ENCODE assay signal across 10 mouse cellular contexts in the genomic region with DNA sequence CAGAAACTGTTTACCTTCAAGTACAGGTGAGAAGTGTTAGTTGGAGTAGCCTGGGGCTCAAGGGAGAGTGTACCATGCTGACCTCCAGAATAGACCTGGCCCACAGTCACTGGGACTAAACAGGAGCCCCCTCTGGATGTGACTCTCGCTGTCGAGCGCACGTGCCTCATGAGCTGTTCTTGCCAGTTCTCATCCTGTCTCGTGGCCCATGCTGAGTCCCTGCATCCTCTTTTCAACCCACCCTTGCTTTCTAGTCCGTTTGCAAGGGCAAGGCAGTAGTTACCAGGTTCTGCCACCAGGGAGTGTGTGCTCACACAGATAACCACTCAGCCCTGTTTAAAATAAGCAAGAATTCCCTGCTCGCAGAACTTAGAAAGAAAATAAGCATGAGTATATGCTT. TPM values are rescaled to one million over a fixed set of nuclear protein-coding genes. Genes with fewer than 3 reads are reported as not detected.
DNase-seq lines count a peak whose midpoint lies in the region; ATAC-seq and TF ChIP-seq lines count a peak whose summit lies in the region.
"Had no signal": no experiment of that assay in that cellular context is flagged by ENCODE, and none has a peak within 500 bp of the region (broad histone marks: within the 10 kb centered on the region; RNA-seq: fewer than 3 reads in every experiment).

No protein-coding gene starts in this region.

- TF ChIP-seq EP300 in MEL (IDR thresholded peaks at IDR 0.05; ENCODE audit: low read depth in 1 of 2, low read length in 2 of 2) = no peak
- no peak for TF ChIP-seq EP300 in liver, postnatal 0 days (IDR thresholded peaks at IDR 0.05; ENCODE audit: low read depth)

- WGBS in heart, embryonic 10.5 days = 30% methylated on average over 7 of the region's 7 CpGs
- 46% methylated on average over 7 of the region's 7 CpGs for WGBS in forebrain, embryonic 10.5 days
- 40% methylated on average over 7 of the region's 7 CpGs for WGBS in kidney, embryonic 15.5 days
- 23% methylated on average over 7 of the region's 7 CpGs for WGBS in liver, postnatal 0 days (ENCODE audit: insufficient replicate concordance)
- 42% methylated on average over 7 of the region's 7 CpGs for WGBS in neural tube, embryonic 15.5 days

- no peak overlapping the region for H3K4me3 ChIP-seq in heart, embryonic 10.5 days
- no peak overlapping the region for H3K4me3 ChIP-seq in MEL (ENCODE audit: control insufficient read depth in 1 of 2, insufficient read depth in 1 of 2, low read depth in 2 of 2, low read length in 2 of 2)
- no peak overlapping the region for H3K4me3 ChIP-seq in forebrain, embryonic 10.5 days
- H3K4me3 ChIP-seq in kidney, embryonic 15.5 days (replicated peaks) = no peak overlapping the region
- H3K4me3 ChIP-seq in liver, postnatal 0 days (ENCODE audit: low read depth, low read length) = no peak overlapping the region
- H3K4me3 ChIP-seq in neural tube, embryonic 15.5 days (replicated peaks) = no peak overlapping the region

- H3K36me3 ChIP-seq in heart, embryonic 10.5 days = no peaks in the 10 kb centered on the region
- no peaks in the 10 kb centered on the region for H3K36me3 ChIP-seq in MEL (ENCODE audit: control insufficient read depth in 1 of 2, insufficient read depth in 2 of 2, low read length in 2 of 2)
- no peaks in the 10 kb centered on the region for H3K36me3 ChIP-seq in forebrain, embryonic 10.5 days (replicated peaks)
- H3K36me3 ChIP-seq in kidney, embryonic 15.5 days = no peaks in the 10 kb centered on the region
- no peaks in the 10 kb centered on the region for H3K36me3 ChIP-seq in liver, postnatal 0 days (replicated peaks; ENCODE audit: insufficient read depth, low read length)
- H3K36me3 ChIP-seq in neural tube, embryonic 15.5 days = no peaks in the 10 kb centered on the region

- TF ChIP-seq RAD21 in MEL (IDR thresholded peaks at IDR 0.05; ENCODE audit: low read depth, low read length) = peak; percentile 90

- no peak for TF ChIP-seq POLR2A in MEL (IDR thresholded peaks at IDR 0.05; ENCODE audit: control insufficient read depth in 1 of 2, insufficient read depth in 1 of 2, low read depth in 1 of 2, low read length in 2 of 2, poor library complexity in 1 of 2)

- H3K9me3 ChIP-seq in heart, embryonic 10.5 days = no peaks in the 10 kb centered on the region
- H3K9me3 ChIP-seq in MEL (replicated peaks; ENCODE audit: insufficient read depth, low read length) = no peaks in the 10 kb centered on the region
- H3K9me3 ChIP-seq in forebrain, embryonic 10.5 days = no peaks in the 10 kb centered on the region
- no peaks in the 10 kb centered on the region for H3K9me3 ChIP-seq in kidney, embryonic 15.5 days (replicated peaks)
- H3K9me3 ChIP-seq in liver, postnatal 0 days (ENCODE audit: low read length) = no peaks in the 10 kb centered on the region
- H3K9me3 ChIP-seq in neural tube, embryonic 15.5 days (replicated peaks) = no peaks in the 10 kb centered on the region

- 0 out of 2 replicates have a peak, but pooled peaks cover 3% of the 10 kb centered on the region for H3K4me1 ChIP-seq in heart, embryonic 10.5 days
- H3K4me1 ChIP-seq in MEL (ENCODE audit: control insufficient read depth in 1 of 2, insufficient read depth in 2 of 2, low read length in 2 of 2) = no peaks in the 10 kb centered on the region
- H3K4me1 ChIP-seq in forebrain, embryonic 10.5 days = peaks cover 5% of the 10 kb centered on the region
- H3K4me1 ChIP-seq in kidney, embryonic 15.5 days = peaks cover 4% of the 10 kb centered on the region; the same call in 1 of the 2 replicates
- no peaks in the 10 kb centered on the region for H3K4me1 ChIP-seq in liver, postnatal 0 days (ENCODE audit: insufficient read depth)
- peaks cover 2% of the 10 kb centered on the region; the same call in 1 of the 2 replicates for H3K4me1 ChIP-seq in neural tube, embryonic 15.5 days

- intact Hi-C loops in heart, postnatal 25 days (cut with DNase I) = loop anchor here (1.0 to 2.0 kb wide), 2 partner anchors 148 to 346 kb away; no protein-coding TSS in a partner anchor

- no peak overlapping the region for H3K9ac ChIP-seq in MEL (ENCODE audit: control insufficient read depth, low read depth, low read length, poor library complexity, severe bottlenecking)
- H3K9ac ChIP-seq in kidney, embryonic 15.5 days = no peak overlapping the region
- no peak overlapping the region for H3K9ac ChIP-seq in liver, postnatal 0 days (replicated peaks)
- H3K9ac ChIP-seq in neural tube, embryonic 15.5 days (replicated peaks) = no peak overlapping the region

- peaks cover 33% of the 10 kb centered on the region for H3K27me3 ChIP-seq in heart, embryonic 10.5 days (ENCODE audit: insufficient read depth, poor library complexity, severe bottlenecking)
- peaks cover 13 to 17% of the 10 kb centered on the region in 2 experiments for H3K27me3 ChIP-seq in MEL (ENCODE audit: control insufficient read depth in 1 of 2, insufficient read depth in 2 of 2, low read length in 2 of 2)
- peaks cover 20% of the 10 kb centered on the region for H3K27me3 ChIP-seq in forebrain, embryonic 10.5 days (ENCODE audit: poor library complexity, severe bottlenecking)
- H3K27me3 ChIP-seq in kidney, embryonic 15.5 days = peaks cover 10% of the 10 kb centered on the region
- H3K27me3 ChIP-seq in liver, postnatal 0 days (ENCODE audit: insufficient read depth, low read length) = peaks cover 5% of the 10 kb centered on the region; the same call in 1 of the 2 replicates
- H3K27me3 ChIP-seq in neural tube, embryonic 15.5 days (replicated peaks) = peaks cover 2% of the 10 kb centered on the region; the same call in 1 of the 2 replicates

- H3K27ac ChIP-seq in heart, embryonic 10.5 days = no peak overlapping the region
- no peak overlapping the region for H3K27ac ChIP-seq in MEL (ENCODE audit: control insufficient read depth, low read depth, low read length)
- H3K27ac ChIP-seq in forebrain, embryonic 10.5 days = no peak overlapping the region
- H3K27ac ChIP-seq in kidney, embryonic 15.5 days = no peak overlapping the region
- H3K27ac ChIP-seq in liver, postnatal 0 days (ENCODE audit: low read depth) = no peak overlapping the region
- H3K27ac ChIP-seq in neural tube, embryonic 15.5 days (replicated peaks) = no peak overlapping the region

- peak; percentile 67 to 91 (median 75) for TF ChIP-seq CTCF in MEL (IDR thresholded peaks at IDR 0.05 in 2 of 3, conservative IDR thresholded peaks at IDR 0.05 in 1 of 3; ENCODE audit: control insufficient read depth in 1 of 3, insufficient read depth in 1 of 3, low read depth in 2 of 3, low read length in 3 of 3, poor library complexity in 1 of 3, severe bottlenecking in 1 of 3)
- TF ChIP-seq CTCF in liver, postnatal 0 days (IDR thresholded peaks at IDR 0.05; ENCODE audit: low read depth) = peak; percentile 73

- DNase-seq in heart, embryonic 10.5 days (ENCODE audit: low spot score) = peak; percentile 74
- no peak for DNase-seq in heart, postnatal 25 days (ENCODE audit: low spot score)
- DNase-seq in MEL (ENCODE audit: low read depth, low spot score) = peak; percentile 82
- peak; percentile 23 for DNase-seq in forebrain, embryonic 10.5 days (ENCODE audit: extremely low spot score, low spot score)
- peak; percentile 60 for DNase-seq in liver, postnatal 0 days
- peak; percentile 72 to 73 for DNase-seq in thymus, postnatal 36 days

- no peak overlapping the region for H3K4me2 ChIP-seq in kidney, embryonic 15.5 days
- H3K4me2 ChIP-seq in liver, postnatal 0 days (ENCODE audit: low read depth, low read length) = no peak overlapping the region
- no peak overlapping the region for H3K4me2 ChIP-seq in neural tube, embryonic 15.5 days

- no peaks in the 10 kb centered on the region for H3K79me2 ChIP-seq in MEL (ENCODE audit: control insufficient read depth, insufficient read depth, low read length, poor library complexity)

- ATAC-seq in kidney, embryonic 15.5 days (replicated peaks; ENCODE audit: low FRiP score) = peak; percentile 59
- no peak for ATAC-seq in liver, postnatal 0 days
- ATAC-seq in neural tube, embryonic 15.5 days (ENCODE audit: low FRiP score) = peak; percentile 64; the same call in 1 of the 2 replicates

TF ChIP-seq in MEL, 35 proteins besides CTCF, POLR2A, EP300 and RAD21:
- TF ChIP-seq SMC3 (IDR thresholded peaks at IDR 0.05; ENCODE audit: low read depth, low read length) (peak; percentile 98), KAT2A (conservative IDR thresholded peaks at IDR 0.05; ENCODE audit: low read depth, low read length) (no peak), HCFC1 (IDR thresholded peaks at IDR 0.05; ENCODE audit: low read depth, low read length) (no peak), MAX (IDR thresholded peaks at IDR 0.05; ENCODE audit: low read length) (0 out of 2 replicates have a peak, but pooled peaks have one; percentile 30), GATA1 (IDR thresholded peaks at IDR 0.05; ENCODE audit: low read depth, low read length) (peak; percentile 24; the same call in 1 of the 2 replicates), ZC3H11A (IDR thresholded peaks at IDR 0.05; ENCODE audit: low read depth, low read length) (peak; percentile 79)

RNA-seq across cellular contexts. Expression of a gene that starts 6.9 kb away (rescaled TPM):
- polyA plus RNA-seq in heart, embryonic 10.5 days (2016; fragmentation: Nextera tagmentation; extraction: Ambion mirVana) = not detected in 2 replicates
- total RNA-seq in heart, postnatal 25 days (2021) = not detected
- total RNA-seq in MEL (2012; rRNA removed) = 0.04 TPM in 1 of 2 replicates, not detected in the other
- not detected for polyA plus RNA-seq in MEL (2012; ENCODE audit: insufficient read depth in 1 of 2, insufficient read length in 2 of 2, low read depth in 1 of 2, low replicate concordance in 2 of 2, missing spikeins in 1 of 2)
- polyA plus RNA-seq in forebrain, embryonic 10.5 days (2016; fragmentation: Nextera tagmentation; extraction: Ambion mirVana) = 0.14 and 0.30 TPM in 2 replicates
- 0.59 and 0.84 TPM in 2 replicates for polyA plus RNA-seq in kidney, embryonic 15.5 days (2015; fragmentation: Nextera tagmentation; extraction: Ambion mirVana)
- not detected in 2 replicates for polyA plus RNA-seq in liver, postnatal 0 days (2015; fragmentation: Nextera tagmentation; extraction: Ambion mirVana)
- polyA plus RNA-seq in neural tube, embryonic 15.5 days (2015; fragmentation: Nextera tagmentation; extraction: Ambion mirVana) = 1.1 and 4.4 TPM in 2 replicates

RNA-seq across cellular contexts. Expression of a gene that starts 36.8 kb away (rescaled TPM):
- 0.10 TPM in 1 of 2 replicates, not detected in the other for polyA plus RNA-seq in heart, embryonic 10.5 days (2016; fragmentation: Nextera tagmentation; extraction: Ambion mirVana)
- not detected for total RNA-seq in heart, postnatal 25 days (2021)
- not detected in 2 replicates for total RNA-seq in MEL (2012; rRNA removed)
- not detected for polyA plus RNA-seq in MEL (2012; ENCODE audit: insufficient read depth in 1 of 2, insufficient read length in 2 of 2, low read depth in 1 of 2, low replicate concordance in 2 of 2, missing spikeins in 1 of 2)
- 0.22 TPM in 1 of 2 replicates, not detected in the other for polyA plus RNA-seq in forebrain, embryonic 10.5 days (2016; fragmentation: Nextera tagmentation; extraction: Ambion mirVana)
- 0.16 and 0.21 TPM in 2 replicates for polyA plus RNA-seq in kidney, embryonic 15.5 days (2015; fragmentation: Nextera tagmentation; extraction: Ambion mirVana)
- polyA plus RNA-seq in liver, postnatal 0 days (2015; fragmentation: Nextera tagmentation; extraction: Ambion mirVana) = not detected in 2 replicates
- polyA plus RNA-seq in neural tube, embryonic 15.5 days (2015; fragmentation: Nextera tagmentation; extraction: Ambion mirVana) = 1.9 TPM in 1 of 2 replicates, not detected in the other
- total RNA-seq: adrenal gland, postnatal 4 days; layer of hippocampus, adult 8-10 months had no signal
